Mouse (Mus musculus) hindbrain, embryonic 16.5 days (tissue): ENCODE data around the gene Grap2. TPM values are rescaled to one million over a fixed set of nuclear protein-coding genes. Genes with fewer than 3 reads are reported as not detected.

ENCODE experiments used
- ATAC-seq: fragments of 200-750 bp; cut with Nextera tagmentation; 2 replicates; pipeline ENCODE4 v1.8.0; 2017; ENCODE audit warnings: moderate TSS enrichment, moderate library complexity
- H3K27ac ChIP-seq: fragments of 300-500 bp; sonication (generic); 2 replicates; pipeline ENCODE4 v1.5.1; 2014; ENCODE audit warnings: low read depth, mild to moderate bottlenecking, control low read depth, low read length, moderate library complexity
- H3K27me3 ChIP-seq: fragments of 300-500 bp; sonication (generic); replicated peaks from 2 replicates; pipeline ENCODE4 v1.6.1; 2014; ENCODE audit warnings: low read length; ENCODE audit not compliant: control insufficient read depth, insufficient read depth
- H3K36me3 ChIP-seq: fragments of 300-500 bp; sonication (generic); 2 replicates; pipeline ENCODE4 v1.6.1; 2014; ENCODE audit warnings: mild to moderate bottlenecking, low read length, moderate library complexity, mixed read lengths; ENCODE audit not compliant: control insufficient read depth, insufficient read depth
- H3K4me1 ChIP-seq: fragments of 300-500 bp; sonication (generic); 2 replicates; pipeline ENCODE4 v1.6.1; 2014; ENCODE audit warnings: low read depth, low read length; ENCODE audit not compliant: control insufficient read depth, insufficient read depth
- H3K4me2 ChIP-seq: fragments of 300-500 bp; sonication (generic); 2 replicates; pipeline ENCODE4 v1.6.1; 2014; ENCODE audit warnings: mild to moderate bottlenecking, low read length, control low read depth, moderate library complexity
- H3K4me3 ChIP-seq: fragments of 300-500 bp; sonication (generic); 2 replicates; pipeline ENCODE4 v1.5.1; 2014; ENCODE audit warnings: mild to moderate bottlenecking, low read length, control low read depth, moderate library complexity
- H3K9ac ChIP-seq: fragments of 300-500 bp; sonication (generic); 2 replicates; pipeline ENCODE4 v1.6.1; 2014; ENCODE audit warnings: low read depth, mild to moderate bottlenecking, control low read depth, low read length, moderate library complexity
- H3K9me3 ChIP-seq: fragments of 300-500 bp; sonication (generic); 2 replicates; pipeline ENCODE4 v1.6.1; 2014; ENCODE audit warnings: mild to moderate bottlenecking, low read length, moderate library complexity; ENCODE audit not compliant: control insufficient read depth
- WGBS: fragments of 180-500 bp; shearing (Covaris S2); extraction: QIAGEN DNeasy Blood & Tissue Kit; methylation state at CpG from one replicate; pipeline ENCODE4 v1.1.7; 2014; 5-methylcytosine and 5-hydroxymethylcytosine counted together
- polyA plus RNA-seq: library from polyadenylated mRNA; unstranded; fragments of >200 nt; fragmentation: Nextera tagmentation; extraction: Ambion mirVana; gene quantifications from 2 replicates; pipeline ENCODE4 v1.2.1, GENCODE M21; 2015

Gene Grap2
- polyA plus RNA-seq, 1 experiment from 2014 or later = 0.31 TPM

DNA sequence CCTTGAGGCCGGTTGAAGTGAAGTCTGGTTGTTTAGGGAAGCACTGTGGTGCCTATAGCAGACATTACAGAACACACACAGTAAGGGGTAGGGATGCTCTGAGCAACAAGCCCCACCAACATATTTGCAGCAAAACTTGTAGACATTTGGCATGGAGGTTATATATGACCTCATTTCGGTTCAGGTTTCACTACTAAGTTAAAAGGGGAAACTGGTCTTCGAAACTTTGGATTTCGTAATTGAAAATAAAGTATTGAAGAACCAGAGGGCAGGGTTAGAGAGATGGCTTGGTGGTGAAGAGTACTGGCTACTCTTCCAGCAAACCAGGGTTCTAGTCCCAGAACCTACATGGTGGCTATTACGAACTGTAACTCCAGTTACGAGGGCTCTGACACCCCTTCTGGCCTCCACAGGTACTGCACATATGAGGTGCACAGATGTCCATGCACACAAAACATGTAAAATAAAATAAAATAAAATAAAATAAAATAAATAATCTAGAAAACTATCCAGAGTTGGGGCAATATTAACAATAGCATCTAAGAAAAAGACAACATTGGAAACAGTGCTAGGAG lies 8.7 kb upstream of the Grap2 start:
- no peak for ATAC-seq
- WGBS = 89% methylated on average over 6 of the region's 6 CpGs
- Histone ChIP-seq H3K4me2 (no peak overlapping the region), H3K4me1 (no peaks in the 10 kb centered on the region), H3K27ac (no peak overlapping the region), H3K4me3 (no peak overlapping the region), H3K36me3 (no peaks in the 10 kb centered on the region), H3K27me3 (no peaks in the 10 kb centered on the region), H3K9me3 (no peaks in the 10 kb centered on the region), H3K9ac (no peak overlapping the region)

GRCm38 (mm10) chr15:80565106-80565665 lies 7.2 kb upstream of the Grap2 start, which contains the start of gene Enthd1:
Gene Enthd1, minus strand, starts transcription at chr15:80565156.
- Histone ChIP-seq H3K4me3 (no peak within 1 kb of the TSS), H3K27ac (no peak within 1 kb of the TSS), H3K9me3 (no peaks in the 10 kb centered on the region), H3K36me3 (no peaks in the 10 kb centered on the region), H3K4me2 (no peak within 1 kb of the TSS), H3K27me3 (no peaks in the 10 kb centered on the region), H3K9ac (no peak within 1 kb of the TSS), H3K4me1 (no peaks in the 10 kb centered on the region)
- 76% methylated on average over 19 of the region's 19 CpGs for WGBS
- ATAC-seq = no peak

GRCm38 (mm10) chr15:80566696-80567095 lies 5.7 kb upstream of the Grap2 start:
- no peaks in the 10 kb centered on the region for H3K4me1 ChIP-seq
- no peak for ATAC-seq
- no peak overlapping the region for H3K4me2 ChIP-seq
- no peak overlapping the region for H3K27ac ChIP-seq
- WGBS = 96% methylated on average over 6 of the region's 6 CpGs
- no peaks in the 10 kb centered on the region for H3K9me3 ChIP-seq
- H3K9ac ChIP-seq = no peak overlapping the region
- no peak overlapping the region for H3K4me3 ChIP-seq
- H3K36me3 ChIP-seq = no peaks in the 10 kb centered on the region
- no peaks in the 10 kb centered on the region for H3K27me3 ChIP-seq

GRCm38 (mm10) chr15:80567139-80567538 lies 5.3 kb upstream of the Grap2 start:
- H3K4me3 ChIP-seq = no peak overlapping the region
- no peaks in the 10 kb centered on the region for H3K9me3 ChIP-seq
- no peaks in the 10 kb centered on the region for H3K4me1 ChIP-seq
- H3K36me3 ChIP-seq = no peaks in the 10 kb centered on the region
- no peak overlapping the region for H3K4me2 ChIP-seq
- H3K27me3 ChIP-seq = no peaks in the 10 kb centered on the region
- H3K27ac ChIP-seq = no peak overlapping the region
- no peak for ATAC-seq
- H3K9ac ChIP-seq = no peak overlapping the region
- 90% methylated on average over 3 of the region's 3 CpGs for WGBS

DNA sequence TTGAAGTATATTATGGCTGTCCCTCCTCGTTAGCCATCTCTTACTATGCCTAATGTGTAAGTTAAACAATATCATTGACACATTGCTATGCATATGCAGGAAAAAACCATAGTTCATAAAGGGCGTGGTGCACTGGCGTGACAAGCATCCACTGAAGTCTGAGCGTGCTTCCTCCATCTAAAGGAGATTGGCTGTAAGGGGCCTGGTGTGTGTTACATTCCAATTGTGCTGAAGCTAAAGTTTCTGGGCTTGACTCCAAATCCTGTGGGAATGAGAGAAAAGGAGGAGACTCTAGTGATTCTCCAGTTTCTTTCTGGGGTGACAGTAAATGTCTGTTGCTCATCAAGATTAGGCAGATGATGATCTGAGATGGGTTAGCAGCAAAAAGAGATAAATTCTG lies 4.7 kb upstream of the Grap2 start:
- H3K9ac ChIP-seq = no peak overlapping the region
- H3K4me2 ChIP-seq = no peak overlapping the region
- no peak overlapping the region for H3K27ac ChIP-seq
- H3K4me3 ChIP-seq = no peak overlapping the region
- WGBS = 63% methylated on average over 4 of the region's 4 CpGs
- H3K4me1 ChIP-seq = no peaks in the 10 kb centered on the region
- no peak for ATAC-seq
- no peaks in the 10 kb centered on the region for H3K27me3 ChIP-seq
- no peaks in the 10 kb centered on the region for H3K9me3 ChIP-seq
- no peaks in the 10 kb centered on the region for H3K36me3 ChIP-seq

DNA sequence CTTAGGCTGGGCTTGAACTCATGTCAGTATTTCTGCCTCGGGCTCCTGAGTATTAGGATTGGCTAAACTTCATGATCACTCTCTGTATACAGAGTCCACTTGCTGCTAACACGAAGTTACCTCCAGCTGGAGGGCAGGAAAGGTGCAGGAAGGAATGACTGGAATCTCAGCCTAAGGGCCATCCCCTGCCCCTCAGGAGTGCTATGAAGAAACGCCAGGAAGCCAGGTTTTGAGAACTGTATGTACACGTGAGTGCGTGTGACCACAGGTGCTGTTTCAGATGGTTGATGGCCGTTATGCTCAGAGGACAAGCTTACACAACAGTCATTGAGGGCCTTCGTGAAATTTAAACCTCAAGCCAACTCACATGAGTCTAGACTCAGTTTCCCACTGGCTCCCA lies 3.2 kb upstream of the Grap2 start:
- H3K9me3 ChIP-seq = no peaks in the 10 kb centered on the region
- H3K36me3 ChIP-seq = no peaks in the 10 kb centered on the region
- no peak overlapping the region for H3K27ac ChIP-seq
- H3K4me1 ChIP-seq = no peaks in the 10 kb centered on the region
- no peak overlapping the region for H3K4me2 ChIP-seq
- ATAC-seq = no peak
- no peaks in the 10 kb centered on the region for H3K27me3 ChIP-seq
- 87% methylated on average over 7 of the region's 7 CpGs for WGBS
- H3K9ac ChIP-seq = no peak overlapping the region
- H3K4me3 ChIP-seq = no peak overlapping the region

GRCm38 (mm10) chr15:80570226-80570625 lies 2.2 kb upstream of the Grap2 start:
- Histone ChIP-seq H3K27me3 (no peaks in the 10 kb centered on the region), H3K9ac (no peak overlapping the region), H3K4me3 (no peak overlapping the region), H3K4me1 (no peaks in the 10 kb centered on the region), H3K27ac (no peak overlapping the region), H3K4me2 (no peak overlapping the region), H3K36me3 (no peaks in the 10 kb centered on the region), H3K9me3 (no peaks in the 10 kb centered on the region)
- ATAC-seq = no peak
- WGBS = 94% methylated on average over 1 of the region's 1 CpGs

GRCm38 (mm10) chr15:80571611-80572010 lies 783 bp upstream of the Grap2 start:
- no peaks in the 10 kb centered on the region for H3K36me3 ChIP-seq
- H3K4me2 ChIP-seq = no peak overlapping the region
- H3K4me1 ChIP-seq = no peaks in the 10 kb centered on the region
- no peaks in the 10 kb centered on the region for H3K9me3 ChIP-seq
- ATAC-seq = no peak
- WGBS = 71% methylated on average over 7 of the region's 7 CpGs
- H3K4me3 ChIP-seq = no peak overlapping the region
- H3K9ac ChIP-seq = no peak overlapping the region
- H3K27me3 ChIP-seq = no peaks in the 10 kb centered on the region
- no peak overlapping the region for H3K27ac ChIP-seq

- Histone ChIP-seq H3K27ac (no peak overlapping the region), H3K36me3 (no peaks in the 10 kb centered on the region), H3K4me1 (peaks cover 5% of the 10 kb centered on the region; the same call in 1 of the 2 replicates), H3K27me3 (0 out of 2 replicates have a peak, but pooled peaks cover 3% of the 10 kb centered on the region), H3K4me3 (no peak overlapping the region), H3K9me3 (no peaks in the 10 kb centered on the region), H3K4me2 (no peak overlapping the region), H3K9ac (no peak overlapping the region)
- 80% methylated on average over 9 of the region's 9 CpGs for WGBS
- no peak for ATAC-seq
Observed at GRCm38 (mm10) chr15:80572811-80573520, 572 bp downstream of the Grap2 start.
